Mouse (Mus musculus): Measurements from ENCODE around the gene Hist1h2bf. TPM values are rescaled to one million over a fixed set of nuclear protein-coding genes. Genes with fewer than 3 reads are reported as not detected.
A peak's percentile ranks its signal among the peaks of the same experiment; 100 is the strongest.

Gene Hist1h2bf
- polyA plus RNA-seq, 1 experiment from 2014 or later: 9.1 TPM

DNA sequence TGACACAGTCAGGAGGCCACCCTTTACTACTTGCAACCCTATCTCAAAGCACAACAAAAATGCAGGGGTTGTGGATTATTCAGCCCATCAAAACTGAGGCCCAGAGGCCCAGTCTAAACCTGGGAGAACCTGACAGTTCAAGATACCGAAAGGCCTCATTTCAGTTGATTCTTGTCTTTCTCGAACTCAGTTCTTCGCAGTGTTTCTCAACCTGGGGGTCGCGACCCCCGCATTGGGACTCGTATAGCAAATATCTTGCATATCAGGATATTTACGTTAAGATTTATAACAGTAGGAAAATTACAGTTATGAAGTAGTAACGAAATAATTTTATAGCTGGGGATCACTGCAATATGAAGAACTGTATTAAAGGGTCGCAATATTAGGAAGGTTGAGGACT lies 48.1 kb downstream of the Hist1h2bf start:
- Histone ChIP-seq H3K4me2 (replicated peaks) (peak overlapping the region; percentile 61), H3K27me3 (no peaks in the 10 kb centered on the region), H3K27ac (no peak overlapping the region), H3K36me3 (no peaks in the 10 kb centered on the region), H3K4me1 (peaks cover 10% of the 10 kb centered on the region), H3K9ac (peak overlapping the region; percentile 48; the same call in 1 of the 2 replicates), H3K4me3 (peak overlapping the region; percentile 47), H3K9me3 (no peaks in the 10 kb centered on the region)
- WGBS: 2% methylated on average over 10 of the region's 10 CpGs
- ATAC-seq (ENCODE audit: low FRiP score, low read depth): no peak

DNA sequence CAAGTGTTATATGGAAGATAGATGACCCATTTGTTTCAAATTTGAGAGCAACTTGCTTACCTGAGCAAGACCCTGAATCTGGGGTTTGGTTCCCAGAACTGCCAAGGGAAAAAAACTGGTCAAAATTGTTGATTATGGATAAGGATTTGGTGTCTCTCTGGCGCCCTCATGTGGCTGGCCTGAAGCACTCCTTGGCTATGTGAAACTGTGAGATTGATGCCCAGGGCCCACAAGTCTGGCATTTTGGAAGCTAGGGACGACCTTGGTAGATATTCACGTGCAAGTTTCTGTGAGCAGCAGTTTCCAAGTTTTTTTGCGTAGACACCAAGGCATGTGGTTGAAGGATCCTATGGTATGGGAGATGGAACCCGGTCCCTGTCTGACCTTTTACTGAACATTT lies 49.3 kb downstream of the Hist1h2bf start:
- H3K4me2 ChIP-seq (replicated peaks): peak overlapping the region; percentile 32
- H3K9me3 ChIP-seq: no peaks in the 10 kb centered on the region
- H3K27me3 ChIP-seq: no peaks in the 10 kb centered on the region
- no peak overlapping the region for H3K4me3 ChIP-seq
- H3K36me3 ChIP-seq: no peaks in the 10 kb centered on the region
- H3K4me1 ChIP-seq: peaks cover 10% of the 10 kb centered on the region
- H3K9ac ChIP-seq: no peak overlapping the region
- no peak; the same call in 1 of the 2 replicates for ATAC-seq (ENCODE audit: low FRiP score, low read depth)
- WGBS: 9% methylated on average over 5 of the region's 5 CpGs
- H3K27ac ChIP-seq: no peak overlapping the region

DNA sequence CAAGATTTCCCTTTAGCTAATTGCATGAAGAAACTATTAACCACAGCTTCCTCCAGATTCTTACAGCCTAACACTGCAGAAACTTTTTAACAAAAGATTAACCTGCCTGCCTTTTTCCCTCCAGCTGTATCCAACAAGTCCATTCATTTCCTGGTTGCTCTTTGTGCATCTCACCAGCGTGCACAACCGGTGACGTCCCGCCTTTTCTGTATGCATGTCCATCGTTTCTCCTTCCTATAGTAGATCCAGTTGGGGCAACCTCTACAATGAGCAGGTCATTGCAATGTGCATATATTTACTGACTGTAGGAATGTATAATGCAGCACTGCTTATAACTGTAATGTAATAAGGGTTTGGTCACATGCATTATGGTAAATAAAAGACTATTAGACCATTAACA lies 50.0 kb downstream of the Hist1h2bf start:
- no peaks in the 10 kb centered on the region for H3K36me3 ChIP-seq
- no peaks in the 10 kb centered on the region for H3K27me3 ChIP-seq
- no peak overlapping the region for H3K4me3 ChIP-seq
- no peak for ATAC-seq (ENCODE audit: low FRiP score, low read depth)
- H3K9me3 ChIP-seq: no peaks in the 10 kb centered on the region
- H3K9ac ChIP-seq: no peak overlapping the region
- peaks cover 8% of the 10 kb centered on the region for H3K4me1 ChIP-seq
- H3K27ac ChIP-seq: no peak overlapping the region
- 59% methylated on average over 5 of the region's 5 CpGs for WGBS
- H3K4me2 ChIP-seq (replicated peaks): no peak overlapping the region

Small RNA genes lying within 50 kb of the gene (microRNA-seq; reads per million reads assigned to microRNA genes)
- not detected for gene Gm44297
- not detected for gene Gm44359
- not detected for gene Gm44394

Other genes with a start within 250 kb of the Hist1h2bf start
- gene Zfp322a, start 205.0 kb downstream of the Hist1h2bf start, polyA plus RNA-seq (2015; fragmentation: Nextera tagmentation; extraction: Ambion mirVana): 65.0 and 70.3 TPM in 2 replicates
- 13.4 and 14.8 TPM in 2 replicates for gene Abt1, start 150.3 kb downstream of the Hist1h2bf start, polyA plus RNA-seq (2015; fragmentation: Nextera tagmentation; extraction: Ambion mirVana)
- 0.19 and 0.45 TPM in 2 replicates for gene Btn1a1, start 108.3 kb downstream of the Hist1h2bf start, polyA plus RNA-seq (2015; fragmentation: Nextera tagmentation; extraction: Ambion mirVana)
- 1.4 and 1.5 TPM in 2 replicates for gene Btn2a2, start 85.3 kb downstream of the Hist1h2bf start, polyA plus RNA-seq (2015; fragmentation: Nextera tagmentation; extraction: Ambion mirVana)
- 4.1 and 8.4 TPM in 2 replicates for gene Hist1h4h, start 43.1 kb downstream of the Hist1h2bf start, polyA plus RNA-seq (2015; fragmentation: Nextera tagmentation; extraction: Ambion mirVana)
- 9.3 and 10.0 TPM in 2 replicates for gene Hist1h2af, start 40.3 kb downstream of the Hist1h2bf start, polyA plus RNA-seq (2015; fragmentation: Nextera tagmentation; extraction: Ambion mirVana)
- gene Hist1h3g, start 38.8 kb downstream of the Hist1h2bf start, polyA plus RNA-seq (2015; fragmentation: Nextera tagmentation; extraction: Ambion mirVana): 9.8 and 10.9 TPM in 2 replicates
- 0.74 and 1.0 TPM in 2 replicates for gene Hist1h2bh, start 30.8 kb downstream of the Hist1h2bf start, polyA plus RNA-seq (2015; fragmentation: Nextera tagmentation; extraction: Ambion mirVana)
- gene Hist1h3f, start 30.1 kb downstream of the Hist1h2bf start, polyA plus RNA-seq (2015; fragmentation: Nextera tagmentation; extraction: Ambion mirVana): 1.5 and 1.7 TPM in 2 replicates
- 1.0 and 1.9 TPM in 2 replicates for gene Hist1h4f, start 22.5 kb downstream of the Hist1h2bf start, polyA plus RNA-seq (2015; fragmentation: Nextera tagmentation; extraction: Ambion mirVana)
- gene Hist1h1d, start 20.9 kb downstream of the Hist1h2bf start, polyA plus RNA-seq (2015; fragmentation: Nextera tagmentation; extraction: Ambion mirVana): 0.46 and 0.51 TPM in 2 replicates
- gene Hist1h3e, start 11.8 kb downstream of the Hist1h2bf start, polyA plus RNA-seq (2015; fragmentation: Nextera tagmentation; extraction: Ambion mirVana): 8.2 and 8.9 TPM in 2 replicates
- gene Hist1h2ae, start 3.0 kb downstream of the Hist1h2bf start, polyA plus RNA-seq (2015; fragmentation: Nextera tagmentation; extraction: Ambion mirVana): 110 and 115 TPM in 2 replicates
- 11.2 and 14.4 TPM in 2 replicates for gene Hist1h2bg, start 2.8 kb downstream of the Hist1h2bf start, polyA plus RNA-seq (2015; fragmentation: Nextera tagmentation; extraction: Ambion mirVana)
- gene Hist1h2ad, start 185 bp upstream of the Hist1h2bf start, polyA plus RNA-seq (2015; fragmentation: Nextera tagmentation; extraction: Ambion mirVana): 1.0 and 3.0 TPM in 2 replicates
- gene Hist1h3d, start 1.6 kb upstream of the Hist1h2bf start, polyA plus RNA-seq (2015; fragmentation: Nextera tagmentation; extraction: Ambion mirVana): 7.8 and 8.4 TPM in 2 replicates
- gene Hist1h4d, start 7.4 kb upstream of the Hist1h2bf start, polyA plus RNA-seq (2015; fragmentation: Nextera tagmentation; extraction: Ambion mirVana): 126 and 130 TPM in 2 replicates
- 2.0 and 2.5 TPM in 2 replicates for gene Hist1h2be, start 46.9 kb upstream of the Hist1h2bf start, polyA plus RNA-seq (2015; fragmentation: Nextera tagmentation; extraction: Ambion mirVana)
- 19.9 and 21.1 TPM in 2 replicates for gene Hist1h1e, start 48.4 kb upstream of the Hist1h2bf start, polyA plus RNA-seq (2015; fragmentation: Nextera tagmentation; extraction: Ambion mirVana)
- gene Hist1h2ac, start 109.8 kb upstream of the Hist1h2bf start, polyA plus RNA-seq (2015; fragmentation: Nextera tagmentation; extraction: Ambion mirVana): 1.00 and 1.3 TPM in 2 replicates
- gene Hist1h2bc, start 110.0 kb upstream of the Hist1h2bf start, polyA plus RNA-seq (2015; fragmentation: Nextera tagmentation; extraction: Ambion mirVana): 35.3 and 35.7 TPM in 2 replicates
- gene Hist1h1t, start 121.6 kb upstream of the Hist1h2bf start, polyA plus RNA-seq (2015; fragmentation: Nextera tagmentation; extraction: Ambion mirVana): 0.36 and 0.43 TPM in 2 replicates
- 9.0 and 10.3 TPM in 2 replicates for gene Hist1h4c, start 124.3 kb upstream of the Hist1h2bf start, polyA plus RNA-seq (2015; fragmentation: Nextera tagmentation; extraction: Ambion mirVana)
- 5.2 and 5.5 TPM in 2 replicates for gene Hfe, start 136.7 kb upstream of the Hist1h2bf start, polyA plus RNA-seq (2015; fragmentation: Nextera tagmentation; extraction: Ambion mirVana)
- gene Hist1h1c, start 164.6 kb upstream of the Hist1h2bf start, polyA plus RNA-seq (2015; fragmentation: Nextera tagmentation; extraction: Ambion mirVana): 22.0 and 23.8 TPM in 2 replicates
- 17.7 and 20.6 TPM in 2 replicates for gene Hist1h3c, start 171.4 kb upstream of the Hist1h2bf start, polyA plus RNA-seq (2015; fragmentation: Nextera tagmentation; extraction: Ambion mirVana)
- gene Hist1h2bb, start 172.5 kb upstream of the Hist1h2bf start, polyA plus RNA-seq (2015; fragmentation: Nextera tagmentation; extraction: Ambion mirVana): 2.2 and 3.1 TPM in 2 replicates
- gene Hist1h2ab, start 176.9 kb upstream of the Hist1h2bf start, polyA plus RNA-seq (2015; fragmentation: Nextera tagmentation; extraction: Ambion mirVana): 47.8 and 56.8 TPM in 2 replicates
- gene Hist1h3b, start 178.1 kb upstream of the Hist1h2bf start, polyA plus RNA-seq (2015; fragmentation: Nextera tagmentation; extraction: Ambion mirVana): 14.7 and 16.3 TPM in 2 replicates
- gene Hist1h4b, start 182.8 kb upstream of the Hist1h2bf start, polyA plus RNA-seq (2015; fragmentation: Nextera tagmentation; extraction: Ambion mirVana): 7.2 and 13.5 TPM in 2 replicates
- 0.65 TPM in 1 of 2 replicates, not detected in the other for gene Hist1h4a, start 187.0 kb upstream of the Hist1h2bf start, polyA plus RNA-seq (2015; fragmentation: Nextera tagmentation; extraction: Ambion mirVana)
- gene Hist1h3a, start 188.2 kb upstream of the Hist1h2bf start, polyA plus RNA-seq (2015; fragmentation: Nextera tagmentation; extraction: Ambion mirVana): 11.8 and 14.9 TPM in 2 replicates
- gene Hist1h1a, start 189.5 kb upstream of the Hist1h2bf start, polyA plus RNA-seq (2015; fragmentation: Nextera tagmentation; extraction: Ambion mirVana): 4.3 and 6.0 TPM in 2 replicates
- gene Trim38, start 195.7 kb upstream of the Hist1h2bf start, polyA plus RNA-seq (2015; fragmentation: Nextera tagmentation; extraction: Ambion mirVana): not detected in 2 replicates
- gene Slc17a2, start 232.8 kb upstream of the Hist1h2bf start, polyA plus RNA-seq (2015; fragmentation: Nextera tagmentation; extraction: Ambion mirVana): not detected in 2 replicates